Mouse (Mus musculus) spleen, adult 2 months (tissue): ENCODE measurements around the gene Egfr.

Experiments
- CTCF ChIP-seq: fragments of 200-500 bp; IDR thresholded peaks from 2 replicates; pipeline ENCODE4 v1.5.1; 2011; ENCODE audit warnings: mild to moderate bottlenecking, inconsistent platforms; ENCODE audit not compliant: insufficient read depth, insufficient read length, insufficient replicate concordance; ENCODE audit errors: extremely low read depth
- POLR2A ChIP-seq: fragments of 200-500 bp; IDR thresholded peaks from 2 replicates; pipeline ENCODE4 v1.6.1; 2011; ENCODE audit warnings: low read depth, low read length, inconsistent platforms

DNA sequence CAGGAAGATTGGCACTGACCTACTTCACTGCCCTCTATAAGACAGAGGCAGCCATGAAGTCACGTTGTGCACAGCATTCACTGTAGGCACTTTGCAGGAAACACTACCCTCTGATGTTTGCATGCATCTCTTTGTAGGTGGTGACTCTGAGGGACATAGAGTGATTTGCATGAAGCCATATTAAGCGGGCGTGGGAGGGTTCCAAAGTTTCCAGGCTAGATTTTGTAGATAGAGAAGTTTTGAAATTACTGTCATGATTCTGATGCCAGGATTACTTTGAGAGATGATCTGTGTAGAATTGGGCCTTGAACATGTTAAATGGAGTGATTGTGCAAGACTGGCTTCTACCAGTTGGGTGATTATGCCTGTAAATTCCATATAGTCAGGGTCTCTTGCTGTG is 86.8 kb downstream of the Egfr start:
- no peak for TF ChIP-seq POLR2A
- no peak for TF ChIP-seq CTCF
